Mouse (Mus musculus) c-Kit-positive CD71-positive TER-119-positive erythroid progenitor cells, embryonic 14.5 days (primary cell): ENCODE data around the gene Prss54.
A peak's percentile ranks its signal among the peaks of the same experiment; 100 is the strongest.
"Not testable (repeated sequence)": the region's sequence is repeated elsewhere in the genome, so short reads cannot be mapped to it uniquely, and the experiment has no call there.

Experiments used
- DNase-seq: peaks from one replicate; pipeline ENCODE4 v3.0.0-alpha.2; 2013; ENCODE audit warnings: low spot score

Gene Prss54

DNA sequence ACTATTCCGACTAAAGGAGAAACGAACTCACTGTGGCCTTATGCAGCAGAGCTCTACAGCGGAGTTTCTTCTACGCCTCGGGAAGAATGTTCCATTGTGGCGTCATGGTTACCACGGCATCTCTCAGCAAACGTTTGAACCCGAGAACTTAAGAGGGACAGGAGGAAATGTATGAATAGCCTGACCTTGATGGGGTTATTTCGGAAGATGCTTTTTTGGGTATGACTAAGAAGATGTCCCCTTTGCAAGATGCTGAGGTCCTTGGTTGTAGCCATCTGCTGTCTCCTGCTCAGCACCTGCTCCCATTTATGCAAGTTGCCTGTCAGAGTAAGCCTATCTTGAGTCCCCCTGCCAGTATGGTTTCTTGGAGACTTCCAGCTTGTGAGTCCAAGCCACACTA, at the start of gene Prss54:
Prss54 (minus strand) TSS at position 101 of the 400 bp plus-strand sequence.
- DNase-seq: no peak

DNA sequence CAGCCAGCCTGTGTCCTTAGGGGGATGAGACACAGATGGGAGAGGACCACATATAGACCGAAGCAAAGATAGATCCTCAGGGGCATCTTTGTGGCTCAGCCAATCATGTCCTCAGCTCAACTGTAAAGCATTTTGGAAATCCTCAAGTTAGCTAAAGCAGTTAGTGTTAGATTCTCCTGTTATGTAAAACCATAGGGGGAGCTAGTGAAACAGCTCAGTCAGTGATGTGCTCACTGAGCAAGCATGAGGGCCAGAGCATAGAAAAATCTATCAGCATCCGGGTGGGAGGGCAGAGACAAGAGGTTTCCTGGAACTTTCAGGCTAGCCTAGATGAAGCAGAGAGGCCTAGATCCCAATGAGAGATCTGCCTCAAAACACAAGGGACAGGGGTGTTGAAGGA, 48.7 kb upstream of the Prss54 start:
- no peak for DNase-seq

DNA sequence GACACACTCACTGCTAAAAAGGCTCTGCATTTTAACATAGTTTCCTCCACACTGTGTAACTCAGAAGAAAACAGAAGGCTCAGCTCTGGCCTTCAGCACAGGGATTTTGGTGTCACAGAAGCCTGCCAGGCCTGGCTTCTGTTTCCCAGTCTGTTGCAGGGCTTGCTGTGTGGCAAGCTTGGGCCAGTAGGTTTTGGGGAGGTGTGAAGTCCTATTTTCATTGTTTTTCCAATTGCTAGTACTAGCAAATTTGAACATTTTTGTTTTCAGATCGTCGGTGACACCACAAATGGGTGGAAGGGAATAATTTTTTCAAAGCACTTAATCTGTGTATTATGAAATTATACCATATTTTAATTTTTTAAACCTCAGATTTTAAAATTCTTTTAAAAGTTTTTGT, 43.9 kb upstream of the Prss54 start:
- DNase-seq: no peak

DNA sequence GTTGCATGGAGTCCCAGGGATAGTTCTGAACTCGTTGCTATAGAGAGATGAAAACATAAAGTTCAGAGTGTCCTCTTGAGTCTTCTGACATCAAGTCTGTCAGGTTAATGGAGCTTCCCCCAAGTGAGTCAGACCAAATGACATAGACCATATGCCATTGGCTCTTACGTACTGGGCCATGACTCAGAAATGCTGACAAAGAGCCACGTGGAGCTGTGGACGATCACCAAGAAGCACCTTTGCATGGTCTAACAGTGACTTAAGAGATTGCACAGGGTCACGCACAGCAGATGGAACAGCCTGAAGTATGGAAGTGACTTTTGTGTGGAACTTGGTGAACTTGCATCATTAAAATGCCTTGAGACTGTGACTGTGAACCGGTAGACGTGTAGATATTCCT, 40.2 kb upstream of the Prss54 start:
- no peak for DNase-seq

DNA sequence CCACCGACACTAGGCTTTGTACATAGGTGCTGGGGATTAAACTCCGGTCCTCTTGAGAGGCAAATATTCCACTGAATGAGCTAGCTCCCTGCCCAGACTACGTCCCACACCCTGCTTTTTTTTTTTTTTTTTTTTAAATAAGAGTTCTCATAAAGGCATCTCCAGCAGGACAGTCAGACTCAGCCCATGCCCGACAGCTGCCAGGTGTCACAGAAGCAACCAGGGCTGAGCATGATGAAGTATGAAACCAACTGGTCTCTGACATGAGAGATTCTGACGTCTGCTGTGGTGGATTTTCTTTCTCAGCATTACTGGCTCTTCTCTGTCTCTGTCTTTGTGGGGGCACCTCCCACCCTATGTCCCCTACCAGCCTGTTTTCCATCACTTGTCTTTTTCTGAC, 35.6 kb upstream of the Prss54 start:
- DNase-seq: no peak

DNA sequence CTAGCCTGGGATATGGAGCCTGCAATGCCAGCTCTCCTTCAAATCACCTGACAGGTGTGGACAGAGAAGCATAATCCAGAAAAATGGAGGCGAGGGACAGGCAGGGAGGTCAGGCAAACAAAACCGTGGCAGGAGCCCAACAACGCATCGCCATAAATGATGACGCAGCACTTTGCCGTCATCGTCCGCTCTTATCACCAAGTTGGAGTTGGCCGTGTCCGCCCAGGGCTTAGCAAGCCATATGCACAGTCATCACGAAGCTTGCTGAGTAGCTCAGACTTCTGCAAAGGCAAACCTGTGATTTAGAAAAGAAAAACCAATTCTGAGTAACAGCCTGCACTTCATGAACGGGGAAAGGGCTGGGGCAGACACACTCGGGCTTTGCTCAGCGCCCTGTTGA, 34.6 kb upstream of the Prss54 start:
- DNase-seq: no peak

DNA sequence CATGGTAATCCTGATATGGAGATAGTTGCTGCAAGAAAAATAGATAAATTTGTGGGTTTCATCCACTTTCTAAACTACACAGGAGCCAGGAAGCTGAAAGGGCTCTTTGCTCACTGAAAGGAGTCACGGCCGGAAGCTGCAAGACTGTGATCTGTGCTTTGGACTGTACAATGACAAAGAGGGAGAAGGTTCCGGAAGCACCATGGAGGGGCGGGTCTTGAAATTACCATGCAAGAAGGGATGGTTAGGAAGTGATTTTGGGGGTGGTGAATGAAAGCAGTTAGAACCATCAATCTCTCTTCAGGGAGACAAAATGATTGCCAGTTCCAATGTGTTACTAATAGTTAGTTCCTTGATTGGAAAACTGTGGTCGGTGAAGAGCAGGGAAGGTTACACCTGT, 33.3 kb upstream of the Prss54 start:
- no peak for DNase-seq

DNA sequence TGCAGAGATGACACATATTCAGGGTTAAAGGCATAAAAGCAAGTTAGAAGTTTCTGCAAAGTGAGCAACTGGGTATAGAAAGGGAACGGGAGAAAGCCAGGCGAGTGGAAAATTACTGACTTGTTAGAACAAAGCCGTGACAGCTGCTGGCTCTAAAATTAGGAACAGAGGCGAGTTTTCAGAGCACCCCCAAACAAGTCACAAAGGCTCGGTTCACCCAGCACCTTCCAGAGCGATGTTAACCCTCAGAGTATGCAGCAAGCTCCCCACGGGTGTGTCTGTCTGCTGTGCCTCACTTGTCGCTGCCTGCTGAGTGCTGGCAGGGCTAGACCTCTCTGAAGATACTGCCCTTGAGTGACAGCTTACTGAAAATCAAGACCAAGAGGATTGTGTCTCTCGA, 31.1 kb upstream of the Prss54 start:
- DNase-seq: no peak

DNA sequence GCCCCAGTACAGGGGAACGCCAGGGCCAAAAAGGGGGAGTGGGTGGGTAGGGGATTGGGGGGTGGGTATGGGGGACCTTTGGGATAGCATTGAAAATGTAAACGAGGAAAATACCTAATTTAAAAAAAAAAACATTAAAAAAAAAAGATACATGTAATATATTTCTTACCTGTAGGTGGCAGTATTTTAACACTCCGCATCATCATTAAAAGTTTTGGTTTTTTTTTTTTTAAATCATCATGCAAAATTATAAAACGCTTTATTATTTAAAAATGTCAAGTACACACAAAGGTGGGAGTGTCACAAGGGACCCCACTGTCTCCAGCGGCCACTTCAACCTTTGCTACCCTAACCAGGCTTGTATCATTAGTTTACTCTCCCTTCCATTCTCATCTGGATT, 30.4 kb upstream of the Prss54 start:
- not testable (repeated sequence) for DNase-seq

DNA sequence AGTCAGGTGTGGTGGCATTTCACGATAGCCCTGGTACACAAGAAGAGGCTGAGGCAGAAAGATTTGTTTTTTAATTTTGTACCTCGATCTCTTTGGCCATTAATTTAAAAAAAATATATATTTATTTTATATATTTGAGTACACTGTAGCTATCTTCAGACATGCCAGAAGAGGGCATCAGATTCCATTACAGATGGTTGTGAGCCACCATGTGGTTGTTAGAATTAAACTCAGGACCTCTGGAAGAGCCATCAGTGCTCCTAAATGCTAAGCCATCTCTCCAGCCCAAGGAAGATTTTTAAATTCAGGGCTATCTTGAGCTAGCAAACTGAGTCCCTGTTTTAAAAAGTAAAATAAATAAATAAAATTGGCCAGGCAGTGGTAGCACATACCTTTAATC, 26.0 kb upstream of the Prss54 start:
- no peak for DNase-seq

DNA sequence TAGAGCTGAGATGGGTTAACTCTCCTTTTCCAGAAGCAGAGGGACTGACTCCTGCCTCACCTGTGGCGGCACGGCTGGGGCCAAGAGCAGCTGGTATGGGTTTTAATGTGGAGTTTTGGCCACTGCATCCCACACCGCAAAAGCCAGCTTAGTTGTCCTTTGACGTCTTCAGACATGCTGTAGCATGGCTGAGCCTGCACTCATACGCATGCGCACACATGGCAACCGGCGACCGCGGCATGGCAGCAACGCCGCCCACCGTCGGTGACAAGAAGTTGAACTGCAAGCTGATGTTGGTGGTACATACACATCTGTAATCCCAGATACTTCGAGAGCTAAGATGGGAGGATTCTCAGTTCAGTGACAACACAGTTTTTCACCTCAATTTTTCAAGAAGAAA, 25.2 kb upstream of the Prss54 start:
- no peak for DNase-seq

DNA sequence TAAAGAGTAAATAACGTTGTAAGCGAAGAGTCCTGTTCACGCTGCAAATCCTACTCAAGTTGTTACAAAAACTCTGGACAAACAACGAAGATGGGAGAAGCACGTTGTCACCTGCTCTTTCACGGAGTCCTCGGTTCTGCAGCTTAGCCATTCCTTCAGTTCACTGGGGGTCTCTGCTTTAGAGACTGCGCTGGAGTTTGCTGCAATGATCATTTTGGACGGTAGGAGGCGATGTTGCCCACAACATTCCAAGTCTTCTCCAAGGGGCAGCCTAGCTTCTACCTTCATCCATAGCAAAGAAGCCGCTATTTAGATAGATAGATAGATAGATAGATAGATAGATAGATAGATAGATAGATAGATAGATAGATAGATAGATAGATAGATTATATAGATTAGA, 23.7 kb upstream of the Prss54 start:
- peak; percentile 51 for DNase-seq

DNA sequence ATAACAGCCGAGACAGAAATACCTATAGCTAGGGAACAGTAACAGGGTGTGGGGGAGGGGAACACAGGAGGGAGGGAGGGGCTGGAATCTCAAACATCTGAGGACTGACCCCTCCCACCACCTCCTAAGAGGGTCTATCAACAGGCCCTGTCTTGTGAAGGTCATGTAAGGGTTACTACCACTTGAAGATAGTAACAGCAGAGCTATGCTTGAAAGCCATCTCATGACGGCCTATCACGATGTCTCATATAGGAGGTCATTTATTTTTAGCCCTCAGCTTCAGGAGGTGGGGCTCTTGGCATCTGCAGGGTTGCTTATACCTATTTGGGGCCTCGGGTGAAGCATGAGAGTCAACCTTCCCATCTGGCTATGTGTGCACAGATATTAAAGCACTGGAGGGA, 20.7 kb upstream of the Prss54 start:
- no peak for DNase-seq

DNA sequence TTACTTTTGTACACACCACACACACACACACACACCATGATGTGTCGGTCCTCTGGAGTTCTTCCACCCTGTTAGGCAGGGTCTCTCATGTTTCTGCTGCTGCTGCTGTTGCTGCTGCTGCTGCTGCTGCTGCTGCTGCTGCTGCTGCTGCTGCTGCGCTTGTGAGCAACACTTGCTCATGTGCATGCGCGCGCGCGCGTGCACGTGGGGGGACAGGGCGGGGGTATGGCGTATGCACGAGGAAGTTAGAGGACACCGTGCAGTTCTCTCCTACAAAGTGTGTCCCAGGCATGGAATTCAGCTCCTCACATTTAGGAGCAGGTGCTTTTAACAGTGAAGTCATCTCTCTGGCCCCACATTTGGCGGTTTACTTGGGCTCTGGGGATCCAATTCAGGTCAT, 19.0 kb upstream of the Prss54 start:
- DNase-seq: no peak

DNA sequence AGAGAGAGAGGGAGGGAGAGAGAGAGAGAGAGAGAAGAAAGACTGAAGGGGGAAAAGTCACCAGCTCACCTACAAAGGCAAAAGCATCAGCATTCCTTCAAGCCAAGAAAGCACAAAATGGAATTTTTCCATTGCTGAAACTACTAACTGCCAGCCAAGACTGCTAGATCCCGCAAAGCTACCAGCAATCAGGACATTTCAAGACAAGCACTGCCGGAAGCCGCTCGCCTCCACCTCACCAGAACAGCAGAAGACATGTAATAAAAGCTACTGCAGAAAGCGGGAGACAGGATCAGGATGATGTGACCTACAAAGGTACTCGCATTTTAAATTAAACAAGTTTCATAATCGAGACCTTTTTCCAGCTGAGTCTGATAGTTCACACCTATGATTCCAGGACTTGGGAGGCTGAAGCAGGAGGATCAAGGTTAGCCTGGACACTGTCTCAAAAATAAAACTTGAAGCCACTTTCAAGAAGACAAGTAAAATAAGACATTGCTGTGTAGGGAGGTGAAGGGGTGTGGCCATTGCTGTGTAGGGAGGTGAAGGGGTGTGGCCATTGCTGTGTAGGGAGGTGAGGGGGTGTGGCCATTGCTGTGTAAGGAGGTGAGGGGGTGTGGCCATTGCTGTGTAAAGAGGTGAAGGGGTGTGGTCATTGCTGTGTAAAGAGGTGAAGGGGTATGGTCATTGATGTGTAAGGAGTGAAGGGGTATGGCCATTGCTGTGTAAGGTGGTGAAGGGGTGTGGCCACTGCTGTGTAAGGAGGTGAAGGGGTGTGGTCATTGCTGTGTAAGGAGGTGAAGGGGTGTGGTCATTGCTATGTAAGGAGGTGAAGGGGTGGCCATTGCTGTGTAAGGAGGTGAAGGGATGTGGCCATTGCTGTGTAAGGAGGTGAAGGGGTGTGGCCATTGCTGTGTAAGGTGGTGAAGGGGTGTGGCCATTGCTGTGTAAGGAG, 17.6 kb upstream of the Prss54 start:
- DNase-seq: no peak

DNA sequence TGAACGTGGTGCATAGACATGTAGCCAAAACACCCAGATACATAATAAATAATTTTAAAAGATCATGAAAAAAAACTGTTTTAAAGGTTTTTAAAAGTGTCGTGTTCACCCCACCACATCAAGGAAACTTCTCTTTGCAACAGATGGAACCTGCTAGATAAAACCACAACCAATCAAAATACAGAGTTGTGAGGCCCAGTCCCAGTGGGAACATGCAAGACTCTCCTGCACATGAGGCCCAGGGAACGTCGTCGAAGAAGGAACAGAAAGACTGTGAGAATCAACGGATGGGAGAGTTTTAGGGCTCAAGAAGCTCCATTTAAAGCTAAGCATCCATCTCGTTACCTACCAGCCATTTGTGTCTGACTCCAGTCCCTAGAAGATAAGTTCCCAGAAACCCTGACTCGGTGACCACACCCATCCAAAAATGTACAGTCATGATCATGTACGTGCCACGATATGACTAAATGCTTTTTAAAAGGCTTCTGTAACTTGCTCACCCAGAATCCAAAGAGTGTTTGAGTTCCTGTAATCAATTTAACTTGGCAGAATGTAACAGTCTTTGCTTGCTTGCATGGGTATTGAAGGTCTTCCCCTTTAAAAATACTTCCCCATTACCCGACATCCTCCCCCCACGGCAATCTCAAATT, 16.1 kb upstream of the Prss54 start:
- peak; percentile 64 for DNase-seq

DNA sequence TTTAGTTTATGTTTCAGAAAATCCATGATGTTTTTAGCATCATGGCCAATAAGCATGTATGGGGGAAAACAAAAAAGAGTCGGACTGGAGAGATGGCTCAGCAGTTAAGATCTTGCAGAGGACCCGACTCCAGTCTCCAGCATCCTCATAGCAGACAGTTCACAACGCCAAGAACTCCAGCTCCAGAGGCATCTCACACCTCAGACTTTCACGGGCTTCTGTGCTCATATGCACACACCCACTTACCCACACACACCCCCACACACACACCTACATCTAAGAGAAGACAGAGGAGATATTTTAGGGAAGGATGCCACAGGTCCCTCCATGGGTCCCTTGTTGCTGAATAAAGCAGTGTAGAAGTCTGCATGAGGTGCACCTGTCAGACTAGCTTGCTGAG, 14.4 kb upstream of the Prss54 start:
- DNase-seq: no peak

DNA sequence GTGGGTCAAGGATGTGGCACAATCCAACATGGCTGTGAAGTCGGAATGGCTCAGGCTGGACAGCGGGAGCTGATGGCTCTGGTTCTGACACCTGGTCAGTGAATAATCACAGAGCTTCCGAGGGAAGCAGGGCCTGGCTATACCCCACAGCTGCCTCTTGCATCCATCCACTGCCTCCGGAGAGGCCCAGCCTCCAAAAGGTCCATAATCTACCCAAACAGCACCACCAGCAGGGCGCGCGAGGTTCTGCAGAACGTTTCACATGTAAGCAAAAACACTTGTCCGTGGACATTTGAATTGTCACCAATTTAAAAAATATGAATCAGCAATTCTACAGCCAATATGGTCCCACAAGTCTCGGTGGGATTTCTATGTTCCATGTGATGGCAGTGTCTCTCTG, 13.1 kb upstream of the Prss54 start:
- no peak for DNase-seq

DNA sequence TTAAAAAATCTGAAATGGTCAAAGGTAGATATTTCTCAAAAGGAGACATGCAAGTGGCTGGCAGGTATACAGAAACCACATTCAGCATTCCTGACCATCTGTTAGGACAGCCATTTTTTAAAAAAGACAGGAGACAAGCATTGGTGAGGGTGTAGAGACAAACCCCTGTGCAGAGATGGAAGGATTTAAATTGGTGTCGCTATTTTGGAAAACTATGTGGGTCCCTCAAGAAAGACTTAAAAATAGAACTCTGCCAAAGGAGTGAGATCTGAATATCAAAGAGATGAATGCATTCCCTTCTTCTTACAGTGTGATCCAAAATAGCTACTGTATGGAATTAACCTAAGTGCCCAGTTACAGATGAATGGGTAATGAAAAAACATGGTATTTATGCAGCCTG, 11.2 kb upstream of the Prss54 start:
- no peak for DNase-seq

DNA sequence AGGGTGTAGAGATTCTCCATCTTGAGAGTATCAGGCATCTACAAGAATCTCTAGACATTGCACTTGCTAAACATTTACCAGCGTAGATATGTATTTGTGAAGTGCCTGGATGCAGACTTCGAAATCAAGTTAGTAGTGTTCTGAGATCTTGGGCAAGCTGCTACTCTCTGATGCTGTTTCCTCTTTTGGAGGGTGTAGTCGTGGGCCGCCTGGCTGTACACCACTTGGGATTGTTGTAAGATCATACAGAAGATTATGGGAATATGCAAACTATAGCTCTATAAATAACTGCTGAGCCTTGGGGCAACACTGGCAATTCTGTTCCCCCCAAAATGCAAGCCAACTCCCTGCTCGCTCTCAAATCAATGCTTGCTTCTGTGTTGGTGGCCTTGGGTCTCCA, 3.0 kb downstream of the Prss54 start:
- DNase-seq: no peak

DNA sequence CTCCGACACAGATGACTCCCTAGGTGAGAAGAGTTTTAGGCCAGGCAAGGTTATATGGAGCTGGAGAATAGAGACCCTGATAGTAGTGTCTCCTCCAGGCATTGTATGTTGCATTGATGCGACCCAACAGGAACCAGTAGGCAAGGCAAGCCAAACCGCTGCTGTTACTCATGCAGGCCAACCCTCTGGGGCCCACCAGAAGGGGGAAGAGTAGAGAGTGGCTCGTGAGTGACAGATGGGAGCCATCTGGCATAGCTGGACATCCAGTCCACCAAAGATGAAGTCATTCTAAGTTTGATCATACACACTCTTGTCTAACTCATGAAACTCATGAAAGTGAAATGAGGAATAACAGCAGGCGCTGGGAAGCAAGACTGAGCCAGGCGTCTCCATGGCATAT, 9.3 kb downstream of the Prss54 start:
- DNase-seq: no peak

DNA sequence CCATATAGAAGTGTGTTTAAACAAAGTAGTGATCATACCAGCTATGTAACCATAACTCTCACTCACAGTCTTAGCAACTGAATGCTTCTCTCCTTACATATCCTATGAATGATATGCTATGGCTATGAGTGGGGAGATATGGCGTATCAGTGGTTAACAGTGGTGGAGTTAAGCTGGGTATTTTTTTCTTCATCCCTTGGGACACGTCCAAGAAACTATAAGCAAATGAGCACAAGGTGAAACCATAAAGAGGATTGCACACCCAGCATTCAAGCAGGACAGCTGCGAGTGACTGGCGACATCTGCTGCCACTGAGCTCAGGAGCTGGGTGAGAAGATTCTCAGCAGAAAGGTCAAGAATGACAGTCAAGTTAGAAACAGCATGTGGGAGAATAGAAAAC, 9.9 kb downstream of the Prss54 start:
- DNase-seq: no peak

DNA sequence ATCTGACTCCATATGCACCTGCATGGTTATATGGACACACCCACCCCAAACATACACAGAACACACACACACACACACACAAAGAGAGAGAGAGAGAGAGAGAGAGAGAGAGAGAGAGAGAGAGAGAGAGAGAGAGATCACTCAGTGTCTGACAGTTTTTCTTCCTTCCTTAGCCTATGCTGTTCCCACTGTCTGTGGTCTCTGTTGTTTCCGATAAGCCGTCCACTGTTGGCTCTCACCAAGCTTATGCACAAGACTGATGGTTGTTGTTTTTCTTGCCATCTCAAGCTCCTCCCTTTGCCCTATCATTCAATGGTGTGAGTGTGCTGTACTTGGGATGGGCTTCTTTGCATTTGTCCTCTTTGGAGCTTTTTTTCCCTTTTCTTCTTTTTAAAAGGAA, 20.2 kb downstream of the Prss54 start:
- DNase-seq: no peak

DNA sequence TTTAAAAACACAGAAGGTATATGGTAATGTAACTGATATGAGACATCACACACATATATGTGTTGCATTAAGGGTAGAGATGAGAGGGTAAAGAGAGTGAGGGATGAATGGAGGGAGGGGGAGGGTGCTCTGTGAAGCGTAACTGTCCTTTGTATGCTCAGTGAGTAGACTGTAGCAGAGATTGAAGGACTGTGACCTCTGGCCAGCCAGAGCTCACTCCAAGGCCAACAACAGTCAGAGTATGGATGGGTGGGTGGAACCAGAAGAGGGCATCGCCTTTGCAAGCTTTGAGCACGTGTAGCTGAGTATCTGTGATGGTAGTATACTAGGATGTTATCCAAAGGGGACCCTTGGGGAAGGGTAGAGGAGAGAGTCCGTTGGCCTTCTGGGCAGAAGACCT, 24.6 kb downstream of the Prss54 start:
- no peak for DNase-seq
